Mouse (Mus musculus) liver, embryonic 13.5 days (tissue): ENCODE measurements around the gene Zranb3. TPM values are rescaled to one million over a fixed set of nuclear protein-coding genes. Genes with fewer than 3 reads are reported as not detected.
A peak's percentile ranks its signal among the peaks of the same experiment; 100 is the strongest.
"Not testable (repeated sequence)": the region's sequence is repeated elsewhere in the genome, so short reads cannot be mapped to it uniquely, and the experiment has no call there.

ENCODE experiments used
- ATAC-seq: fragments of 200-750 bp; cut with Nextera tagmentation; 2 replicates; pipeline ENCODE4 v1.8.0; 2017; ENCODE audit warnings: low read depth, mild to moderate bottlenecking, moderate number of reproducible peaks, moderate library complexity
- DNase-seq: peaks from one replicate; pipeline ENCODE4 v3.0.0; 2022
- H3K27ac ChIP-seq: fragments of 300-500 bp; sonication (generic); 2 replicates; pipeline ENCODE4 v1.5.1; 2015; ENCODE audit warnings: moderate library complexity, mild to moderate bottlenecking, inconsistent platforms
- H3K27me3 ChIP-seq: fragments of 300-500 bp; sonication (generic); 2 replicates; pipeline ENCODE4 v1.6.1; 2015; ENCODE audit warnings: mild to moderate bottlenecking, inconsistent platforms
- H3K36me3 ChIP-seq: fragments of 300-500 bp; sonication (generic); 2 replicates; pipeline ENCODE4 v1.6.1; 2015; ENCODE audit warnings: mild to moderate bottlenecking, inconsistent platforms
- H3K4me1 ChIP-seq: fragments of 300-500 bp; sonication (generic); replicated peaks from 2 replicates; pipeline ENCODE4 v1.6.1; 2015; ENCODE audit warnings: inconsistent platforms
- H3K4me2 ChIP-seq: fragments of 300-500 bp; sonication (generic); 2 replicates; pipeline ENCODE4 v1.6.1; 2015; ENCODE audit warnings: inconsistent platforms, mild to moderate bottlenecking, moderate library complexity
- H3K4me3 ChIP-seq: fragments of 300-500 bp; sonication (generic); replicated peaks from 2 replicates; pipeline ENCODE4 v1.5.1; 2015; ENCODE audit warnings: mild to moderate bottlenecking, inconsistent platforms
- H3K9ac ChIP-seq: fragments of 300-500 bp; sonication (generic); 2 replicates; pipeline ENCODE4 v1.6.1; 2015; ENCODE audit warnings: mild to moderate bottlenecking, inconsistent platforms
- H3K9me3 ChIP-seq: fragments of 300-500 bp; sonication (generic); replicated peaks from 2 replicates; pipeline ENCODE4 v1.6.1; 2016; ENCODE audit warnings: inconsistent platforms
- WGBS: fragments of 180-500 bp; shearing (Covaris S2); methylation state at CpG from one replicate; pipeline ENCODE4 v1.1.7; 2015; ENCODE audit not compliant: insufficient replicate concordance; 5-methylcytosine and 5-hydroxymethylcytosine counted together
- polyA plus RNA-seq: library from polyadenylated mRNA; unstranded; fragments of >200 nt; fragmentation: Nextera tagmentation; extraction: Ambion mirVana; gene quantifications from 2 replicates; pipeline ENCODE4 v1.2.1, GENCODE M21; 2015

Gene Zranb3
- polyA plus RNA-seq, 1 experiment from 2014 or later, result 4.7 TPM

GRCm38 (mm10) chr1:128013698-128014386, 89.0 kb downstream of the Zranb3 start:
- ATAC-seq (peak; percentile 83), DNase-seq (no peak)
- Histone ChIP-seq H3K4me2 (no peak overlapping the region), H3K4me3 (no peak overlapping the region), H3K36me3 (peaks cover 11% of the 10 kb centered on the region), H3K27ac (0 out of 2 replicates have a peak overlapping the region, but pooled peaks have one; percentile 12), H3K9me3 (no peaks in the 10 kb centered on the region), H3K27me3 (no peaks in the 10 kb centered on the region), H3K4me1 (peaks cover 10% of the 10 kb centered on the region), H3K9ac (no peak overlapping the region)
- 36% methylated on average over 4 of the region's 4 CpGs for whole genome bisulfite sequencing

DNA sequence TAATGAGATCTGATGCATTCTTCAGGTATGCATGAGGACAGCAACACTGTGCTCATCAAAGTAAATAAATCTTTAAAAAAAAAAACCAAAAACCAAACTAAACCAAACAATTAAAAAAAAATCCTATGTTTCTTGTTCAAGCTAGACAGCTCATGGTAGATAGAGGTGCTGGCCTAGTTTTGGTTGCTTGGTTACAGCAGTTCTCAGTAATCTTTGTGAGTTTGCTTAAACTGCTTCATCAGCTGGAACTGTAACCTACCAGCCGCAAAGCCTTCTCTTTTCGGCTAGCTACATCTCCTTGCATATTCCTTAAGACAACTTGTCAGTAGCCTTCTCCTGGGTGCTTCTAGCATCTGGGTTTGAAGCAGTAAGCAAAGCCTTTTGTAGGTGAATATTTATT, 93.1 kb downstream of the Zranb3 start:
- no peak overlapping the region for H3K27ac ChIP-seq
- no peaks in the 10 kb centered on the region for H3K9me3 ChIP-seq
- no peaks in the 10 kb centered on the region for H3K27me3 ChIP-seq
- H3K4me2 ChIP-seq, result no peak overlapping the region
- no peak overlapping the region for H3K9ac ChIP-seq
- peaks cover 7% of the 10 kb centered on the region for H3K4me1 ChIP-seq
- 91% methylated on average over 2 of the region's 2 CpGs for WGBS
- H3K4me3 ChIP-seq, result no peak overlapping the region
- no peak for ATAC-seq
- H3K36me3 ChIP-seq, result peaks cover 11% of the 10 kb centered on the region
- DNase-seq, result no peak

DNA sequence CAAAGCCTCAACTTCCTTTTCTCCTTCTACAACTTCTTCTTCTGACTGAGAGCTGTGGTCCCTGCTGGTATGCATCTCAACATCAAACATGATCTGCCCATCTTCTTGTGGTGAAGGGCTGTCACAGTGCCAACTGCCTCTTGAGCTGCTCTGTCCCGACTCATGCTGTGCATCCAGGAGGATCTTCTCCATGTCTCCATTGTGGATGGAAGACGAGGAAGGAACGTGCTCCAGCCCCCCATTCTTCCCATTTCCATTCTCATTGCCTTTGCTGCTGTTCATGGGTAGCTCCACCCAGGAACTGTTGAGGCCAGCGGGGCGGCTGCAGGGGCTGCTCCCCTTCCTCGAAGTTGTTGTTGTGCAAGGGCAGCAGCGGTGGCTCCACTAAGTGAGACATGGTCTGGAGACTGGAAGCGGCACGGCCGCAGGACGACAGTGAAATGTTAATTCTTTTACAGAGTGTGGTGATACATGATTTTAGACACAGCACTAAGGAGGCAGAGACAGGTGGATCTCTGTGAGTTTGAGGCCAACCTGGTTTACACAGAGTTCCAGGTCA, 96.7 kb downstream of the Zranb3 start:
- ATAC-seq, H3K27me3 ChIP-seq, H3K4me2 ChIP-seq, H3K27ac ChIP-seq, DNase-seq, H3K4me3 ChIP-seq, H3K9ac ChIP-seq, H3K9me3 ChIP-seq, H3K36me3 ChIP-seq, H3K4me1 ChIP-seq: not testable (repeated sequence)
- 50% methylated on average over 11 of the region's 11 CpGs for WGBS

DNA sequence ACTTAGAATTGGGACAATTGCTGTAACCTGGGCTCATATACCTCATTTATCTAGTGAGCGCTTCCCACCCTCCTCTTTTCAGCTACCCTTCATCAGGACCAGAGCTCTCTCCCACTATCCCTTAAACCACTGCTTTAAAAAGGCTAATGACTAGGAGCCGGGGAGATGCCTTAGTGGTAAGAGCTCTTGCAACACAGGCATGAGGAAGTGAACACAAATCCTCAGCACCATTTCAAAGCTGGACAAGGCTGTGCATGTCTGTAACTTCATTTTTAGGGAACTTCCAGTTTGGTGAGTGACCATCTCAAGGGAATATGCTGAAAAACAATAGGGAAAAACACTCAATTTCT, 98.5 kb downstream of the Zranb3 start:
- Histone ChIP-seq H3K9ac (no peak overlapping the region), H3K4me1 (no peaks in the 10 kb centered on the region), H3K9me3 (no peaks in the 10 kb centered on the region), H3K4me3 (no peak overlapping the region), H3K36me3 (no peaks in the 10 kb centered on the region; the same call in 1 of the 2 replicates), H3K27me3 (no peaks in the 10 kb centered on the region), H3K4me2 (no peak overlapping the region), H3K27ac (no peak overlapping the region)
- 74% methylated on average over 2 of the region's 2 CpGs for WGBS
- ATAC-seq (no peak), DNase-seq (no peak)

- Histone ChIP-seq H3K27me3 (no peaks in the 10 kb centered on the region), H3K9me3 (no peaks in the 10 kb centered on the region), H3K4me2 (no peak overlapping the region), H3K36me3 (no peaks in the 10 kb centered on the region), H3K27ac (no peak overlapping the region), H3K9ac (no peak overlapping the region), H3K4me1 (no peaks in the 10 kb centered on the region), H3K4me3 (no peak overlapping the region)
- ATAC-seq, result no peak
- DNase-seq, result no peak
- 83% methylated on average over 4 of the region's 4 CpGs for WGBS
These were observed 99.0 kb downstream of the Zranb3 start for GRCm38 (mm10) chr1:128003712-128004370.

DNA sequence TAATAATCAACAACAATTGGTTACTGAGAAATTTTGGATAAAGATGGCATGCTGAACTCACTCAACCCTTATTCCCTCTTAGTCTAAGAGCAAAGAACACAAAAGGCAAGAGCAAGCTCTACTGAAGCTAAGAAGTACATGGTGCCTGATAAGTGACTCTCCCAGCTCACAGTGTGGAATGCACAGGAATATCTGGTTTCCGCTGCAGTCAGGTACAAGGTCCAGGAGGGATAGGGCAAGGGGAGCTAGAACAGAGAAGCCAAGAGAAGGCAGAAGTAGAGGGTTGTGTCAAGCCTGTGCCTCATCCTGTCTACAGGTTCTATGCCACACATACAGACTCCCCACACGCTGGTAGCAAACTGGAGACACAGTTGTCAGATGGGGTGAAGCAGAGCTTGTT, 100.7 kb downstream of the Zranb3 start:
- WGBS, result 75% methylated on average over 2 of the region's 2 CpGs
- H3K27ac ChIP-seq, result no peak overlapping the region
- H3K9me3 ChIP-seq, result no peaks in the 10 kb centered on the region
- H3K36me3 ChIP-seq, result no peaks in the 10 kb centered on the region
- H3K27me3 ChIP-seq, result no peaks in the 10 kb centered on the region
- DNase-seq (no peak), ATAC-seq (no peak)
- H3K4me2 ChIP-seq, result no peak overlapping the region
- no peak overlapping the region for H3K4me3 ChIP-seq
- H3K9ac ChIP-seq, result no peak overlapping the region
- H3K4me1 ChIP-seq, result no peaks in the 10 kb centered on the region

GRCm38 (mm10) chr1:128000931-128001330, 101.9 kb downstream of the Zranb3 start:
- H3K36me3 ChIP-seq, H3K4me1 ChIP-seq, H3K27me3 ChIP-seq, ATAC-seq, H3K4me3 ChIP-seq, H3K9ac ChIP-seq, H3K9me3 ChIP-seq, H3K27ac ChIP-seq, H3K4me2 ChIP-seq, DNase-seq: not testable (repeated sequence)
- 86% methylated on average over 4 of the region's 4 CpGs for WGBS

DNA sequence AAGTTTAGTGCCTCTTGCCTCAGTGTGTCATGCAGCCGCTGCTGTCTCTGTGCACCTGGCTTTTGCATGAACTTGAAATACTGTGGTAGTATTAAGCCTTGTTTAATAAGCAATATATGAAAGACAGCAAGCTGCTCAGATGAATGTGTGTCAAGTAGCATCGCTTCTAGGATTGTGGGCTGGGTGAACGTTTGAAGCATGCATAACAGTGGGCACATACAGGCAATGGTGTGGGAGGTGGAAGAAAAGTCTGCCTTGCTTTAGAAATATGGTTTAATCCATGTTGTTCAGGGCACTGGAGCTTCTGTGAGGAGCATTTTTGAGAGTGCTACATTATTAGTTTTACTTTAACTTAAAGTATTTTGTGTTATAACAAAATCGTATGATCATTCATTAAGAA, 109.0 kb downstream of the Zranb3 start:
- DNase-seq (no peak), ATAC-seq (no peak)
- no peaks in the 10 kb centered on the region for H3K27me3 ChIP-seq
- no peaks in the 10 kb centered on the region for H3K4me1 ChIP-seq
- H3K36me3 ChIP-seq, result no peaks in the 10 kb centered on the region
- H3K9me3 ChIP-seq, result no peaks in the 10 kb centered on the region
- no peak overlapping the region for H3K4me2 ChIP-seq
- WGBS, result 87% methylated on average over 4 of the region's 4 CpGs
- H3K9ac ChIP-seq, result no peak overlapping the region
- H3K27ac ChIP-seq, result no peak overlapping the region
- H3K4me3 ChIP-seq, result no peak overlapping the region

- 64% methylated on average over 9 of the region's 9 CpGs for WGBS
These were observed 112.7 kb downstream of the Zranb3 start for GRCm38 (mm10) chr1:127989876-127990731.

GRCm38 (mm10) chr1:127989387-127989786, 113.5 kb downstream of the Zranb3 start:
- Histone ChIP-seq H3K4me3 (no peak overlapping the region), H3K9me3 (no peaks in the 10 kb centered on the region), H3K27me3 (no peaks in the 10 kb centered on the region), H3K4me2 (no peak overlapping the region), H3K27ac (no peak overlapping the region), H3K36me3 (0 out of 2 replicates have a peak, but pooled peaks cover 4% of the 10 kb centered on the region), H3K4me1 (no peaks in the 10 kb centered on the region), H3K9ac (no peak overlapping the region)
- WGBS, result 54% methylated on average over 4 of the region's 4 CpGs
- DNase-seq (no peak), ATAC-seq (no peak)

More at GRCm38 (mm10) chr1:127989876-127990731, 112.7 kb downstream of the Zranb3 start:
- no peaks in the 10 kb centered on the region for H3K27me3 ChIP-seq
- H3K9me3 ChIP-seq, result no peaks in the 10 kb centered on the region
- H3K27ac ChIP-seq, result no peak overlapping the region
- no peaks in the 10 kb centered on the region for H3K4me1 ChIP-seq
- peak; percentile 4 for DNase-seq
- H3K9ac ChIP-seq, result no peak overlapping the region
- ATAC-seq, result peak; percentile 51
- H3K36me3 ChIP-seq, result 0 out of 2 replicates have a peak, but pooled peaks cover 3% of the 10 kb centered on the region
- no peak overlapping the region for H3K4me3 ChIP-seq
- no peak overlapping the region for H3K4me2 ChIP-seq

DNA sequence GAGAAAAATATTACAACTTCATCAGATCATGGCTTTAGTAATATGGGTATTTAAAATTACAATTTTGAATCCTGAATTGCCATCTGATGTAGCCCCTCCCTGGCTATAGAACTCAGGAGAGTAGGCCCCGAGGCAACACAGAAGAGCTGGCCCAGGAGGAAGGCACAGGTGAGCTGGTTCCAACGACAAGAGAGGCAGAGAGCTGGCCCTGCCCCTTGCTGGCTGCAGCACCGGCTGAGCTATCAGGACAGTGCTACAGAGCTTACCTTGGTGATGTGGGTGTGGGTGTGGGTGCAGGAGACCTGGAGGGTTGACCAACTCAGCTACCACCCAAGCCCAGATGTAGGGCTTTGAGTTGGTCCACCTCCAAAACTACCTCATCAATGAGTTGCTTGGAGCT, 114.6 kb downstream of the Zranb3 start:
- Histone ChIP-seq H3K4me1 (no peaks in the 10 kb centered on the region), H3K4me2 (no peak overlapping the region), H3K27me3 (no peaks in the 10 kb centered on the region), H3K36me3 (0 out of 2 replicates have a peak, but pooled peaks cover 4% of the 10 kb centered on the region), H3K9me3 (no peaks in the 10 kb centered on the region), H3K9ac (no peak overlapping the region), H3K27ac (no peak overlapping the region), H3K4me3 (no peak overlapping the region)
- DNase-seq (no peak), ATAC-seq (no peak)
- WGBS, result 69% methylated on average over 3 of the region's 3 CpGs
